Mouse (Mus musculus) monocyte, adult 5-6 weeks (primary cell): Measurements from ENCODE around the gene Sh3glb1. TPM values are rescaled to one million over a fixed set of nuclear protein-coding genes. Genes with fewer than 3 reads are reported as not detected.
"Not testable (repeated sequence)": the region's sequence is repeated elsewhere in the genome, so short reads cannot be mapped to it uniquely, and the experiment has no call there.

ENCODE experiments used
- ATAC-seq: fragments of 153-309, 156-312 bp; replicated peaks from 2 replicates; pipeline ENCODE4 v1.8.0; 2017; ENCODE audit warnings: mild to moderate bottlenecking; ENCODE audit not compliant: low TSS enrichment, insufficient number of reproducible peaks, severe bottlenecking, poor library complexity, low FRiP score
- total RNA-seq: library from RNA; stranded (forward); fragments of 200-1000, 200-491, 200-594 nt; gene quantifications from 3 replicates; pipeline ENCODE4 v1.2.3, GENCODE M21; 2017

The Sh3glb1 gene
- total RNA-seq: 162 to 219 TPM (median 198 TPM) in 3 replicates

GRCm38 (mm10) chr3:144719901-144720747, at the start of gene Sh3glb1:
Sh3glb1 (minus strand) TSS chr3:144720335.
- ATAC-seq: peak; percentile 88

DNA sequence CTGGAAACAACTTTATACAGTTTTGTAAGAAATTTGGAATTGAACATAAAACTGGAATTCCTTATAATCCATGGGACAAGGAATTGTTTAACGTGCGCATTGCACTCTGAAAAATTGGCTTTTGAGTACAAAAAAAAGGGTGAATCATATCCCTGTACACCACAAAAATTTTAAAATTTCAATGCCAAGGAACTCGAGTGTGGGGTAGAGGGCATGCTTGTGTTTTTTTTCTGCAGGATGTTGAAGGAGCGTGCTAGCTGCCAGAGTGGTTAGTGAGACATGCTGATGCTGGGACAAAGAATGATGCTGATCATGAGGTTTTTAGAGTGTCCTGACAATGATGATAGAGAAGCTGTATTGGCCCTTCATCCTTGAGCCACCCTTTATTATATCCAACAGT, 45.0 kb upstream of the Sh3glb1 start:
- no peak for ATAC-seq

GRCm38 (mm10) chr3:144761454-144761853, 41.3 kb upstream of the Sh3glb1 start:
- ATAC-seq: no peak

DNA sequence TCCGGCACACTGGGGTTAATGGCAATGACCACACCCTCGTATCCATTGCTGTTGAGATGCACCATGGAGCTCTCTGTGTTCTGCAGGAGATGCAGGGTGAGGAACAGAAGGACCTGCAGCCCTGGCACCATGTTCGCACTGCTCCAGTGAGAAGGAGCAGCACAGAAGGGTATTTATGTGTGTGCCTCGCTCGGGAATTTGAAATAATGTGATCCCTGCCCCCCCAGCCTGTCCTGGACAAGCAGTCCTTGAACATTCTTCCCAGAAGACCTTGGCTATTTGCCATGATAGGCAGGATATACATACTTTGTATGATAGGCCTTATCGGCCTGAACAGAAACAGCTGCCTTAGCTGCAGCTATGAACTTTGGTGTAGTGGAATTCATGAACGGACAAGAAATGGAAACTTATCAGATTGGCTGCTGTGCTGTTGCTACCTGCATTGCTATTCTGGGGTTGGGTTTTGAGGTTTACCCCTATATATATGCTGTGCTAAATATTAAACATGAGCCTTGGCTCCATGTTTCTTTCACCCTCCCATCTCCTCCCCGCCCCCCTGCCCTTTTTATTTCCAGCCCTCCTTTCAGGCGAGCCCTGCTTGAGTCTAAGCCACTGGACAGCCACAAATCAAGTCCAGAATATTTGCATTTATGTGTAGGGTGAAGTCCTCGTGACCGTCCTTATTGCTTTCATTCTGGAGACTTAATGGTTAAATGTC, 40.6 kb upstream of the Sh3glb1 start, which contains the start of gene Clca3a1:
TSS of gene Clca3a1 (minus strand) at position 386 of the 718 bp plus-strand sequence.
- ATAC-seq: no peak

DNA sequence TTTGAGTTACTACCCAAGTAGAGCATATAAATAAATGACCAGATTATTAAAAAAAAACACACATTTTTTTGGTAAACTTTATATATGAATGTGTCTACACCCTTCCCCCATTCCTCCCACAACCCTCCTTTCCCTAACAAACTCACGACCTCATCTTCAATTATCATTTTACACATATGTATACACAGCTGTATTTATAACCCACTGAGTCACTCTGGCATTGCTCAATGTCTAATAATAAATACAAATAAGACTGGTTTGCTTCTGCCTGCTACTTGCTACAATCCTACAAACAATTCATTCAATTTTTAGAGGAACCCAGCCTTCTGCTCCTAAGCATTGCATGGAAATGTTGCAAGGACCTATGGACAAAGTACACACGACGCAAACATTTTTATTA, 39.6 kb upstream of the Sh3glb1 start:
- ATAC-seq: no peak

GRCm38 (mm10) chr3:144756103-144756502, 36.0 kb upstream of the Sh3glb1 start:
- ATAC-seq: not testable (repeated sequence)

GRCm38 (mm10) chr3:144753120-144753519, 33.0 kb upstream of the Sh3glb1 start:
- ATAC-seq: peak; percentile 71

- ATAC-seq: not testable (repeated sequence)
These were observed 29.2 kb upstream of the Sh3glb1 start for GRCm38 (mm10) chr3:144749062-144749963.

DNA sequence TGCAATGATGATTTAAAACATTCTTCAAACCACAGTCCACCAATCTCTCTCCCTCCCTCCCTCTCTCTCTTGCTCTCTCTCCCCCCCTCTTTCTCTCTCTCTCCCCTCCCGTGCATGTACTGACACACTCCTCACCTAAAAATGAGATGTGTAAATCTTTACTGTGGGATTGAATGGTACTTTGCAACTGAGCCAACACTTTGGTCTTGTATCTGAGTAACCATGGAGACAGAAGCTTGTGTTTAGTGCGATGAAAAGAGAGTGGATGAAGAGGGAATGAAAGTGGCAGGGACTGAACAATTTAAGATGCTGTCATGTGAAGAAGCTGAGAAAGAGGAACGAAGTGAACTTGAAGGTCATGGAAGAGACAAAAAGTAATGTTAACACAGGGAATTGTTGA, 27.6 kb upstream of the Sh3glb1 start:
- not testable (repeated sequence) for ATAC-seq

GRCm38 (mm10) chr3:144738396-144738795, 18.3 kb upstream of the Sh3glb1 start:
- ATAC-seq: not testable (repeated sequence)

GRCm38 (mm10) chr3:144736831-144737230, 16.7 kb upstream of the Sh3glb1 start:
- ATAC-seq: no peak

DNA sequence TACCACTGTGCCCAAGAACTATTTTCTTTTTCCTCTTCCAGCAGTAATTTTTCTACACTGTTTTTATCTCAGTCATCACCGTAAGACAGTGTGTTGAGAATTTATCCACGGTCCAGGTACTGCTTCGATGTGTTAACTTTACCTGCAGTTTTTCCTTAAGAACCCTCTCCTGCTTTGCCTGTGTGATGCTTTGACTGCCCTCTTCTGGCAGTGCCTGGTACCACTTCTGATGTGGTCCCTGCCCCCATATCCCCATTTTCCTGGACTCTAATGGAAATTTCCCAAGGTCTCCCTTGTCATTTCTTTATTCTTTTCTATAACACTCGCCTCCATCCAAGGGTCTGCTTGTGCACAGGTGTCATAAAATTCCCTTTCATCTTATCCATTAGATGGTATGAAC, 3.3 kb upstream of the Sh3glb1 start:
- no peak for ATAC-seq

- ATAC-seq: not testable (repeated sequence)
These were observed 2.4 kb upstream of the Sh3glb1 start for GRCm38 (mm10) chr3:144722566-144722965.

GRCm38 (mm10) chr3:144721860-144722256, 1.7 kb upstream of the Sh3glb1 start:
- ATAC-seq: no peak

- no peak for ATAC-seq
These were observed 1.1 kb upstream of the Sh3glb1 start for GRCm38 (mm10) chr3:144721077-144721859.

- ATAC-seq: peak; percentile 58
These were observed 841 bp downstream of the Sh3glb1 start for GRCm38 (mm10) chr3:144719088-144719900.

DNA sequence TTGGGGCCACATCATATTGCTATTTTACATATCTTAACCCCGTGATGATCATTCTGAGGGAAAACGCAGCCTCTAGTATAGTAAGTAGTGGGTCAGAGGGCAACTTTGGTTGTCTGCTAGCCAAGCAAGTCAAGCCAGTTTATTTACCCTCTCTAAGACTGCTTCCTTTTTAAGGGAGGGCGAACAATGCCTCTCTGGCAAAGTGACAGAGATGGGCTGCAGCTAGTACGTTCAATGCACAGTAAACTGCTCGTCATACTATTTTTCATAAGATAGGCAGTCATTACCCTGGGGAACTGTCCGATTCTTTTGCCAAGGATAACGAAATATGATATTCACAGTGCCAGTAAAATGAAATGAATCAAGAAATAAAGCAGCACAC, 1.4 kb downstream of the Sh3glb1 start:
- ATAC-seq: no peak
